Mouse (Mus musculus) CH12.LX (cell line): ENCODE measurements at regions not wholly inside any gene's neighbourhood (a gene's known extent, or its start where the extent isn't known, plus 50 kb on each side); places are given as distances from the start of the nearest gene placed in this dataset.
A peak's percentile ranks its signal among the peaks of the same experiment; 100 is the strongest.

ENCODE experiments used
- CTCF ChIP-seq, 2 experiments: IDR thresholded peaks in 1 of 2; conservative IDR thresholded peaks in 1 of 2; 2 replicates each; pipeline ENCODE4 v1.5.1; 2011 to 2012; ENCODE audit warnings: low read depth in 2 of 2, low read length in 2 of 2, improper control_type of control experiment in 1 of 2, inconsistent platforms in 1 of 2, mild to moderate bottlenecking in 1 of 2, moderate library complexity in 1 of 2
- ELF1 ChIP-seq: IDR thresholded peaks from 2 replicates; pipeline ENCODE4 v1.6.1; 2014; ENCODE audit warnings: low read depth, mild to moderate bottlenecking, inconsistent platforms, low read length, improper control_type of control experiment
- EP300 ChIP-seq: IDR thresholded peaks from 2 replicates; pipeline ENCODE4 v1.6.1; 2011; ENCODE audit warnings: low read length, improper control_type of control experiment
- GABPA ChIP-seq: IDR thresholded peaks from 2 replicates; pipeline ENCODE4 v1.6.1; 2012; ENCODE audit warnings: low read depth, low read length, improper control_type of control experiment, inconsistent platforms; ENCODE audit not compliant: insufficient replicate concordance
- MAX ChIP-seq: IDR thresholded peaks from 2 replicates; pipeline ENCODE4 v1.6.1; 2011; ENCODE audit warnings: low read length, improper control_type of control experiment
- NRF1 ChIP-seq: IDR thresholded peaks from 2 replicates; pipeline ENCODE4 v1.6.1; 2014; ENCODE audit warnings: low read depth, mild to moderate bottlenecking, inconsistent platforms, low read length, improper control_type of control experiment, moderate library complexity
- USF1 ChIP-seq: IDR thresholded peaks from 2 replicates; pipeline ENCODE4 v1.6.1; 2014; ENCODE audit warnings: low read depth, mild to moderate bottlenecking, inconsistent platforms, low read length, improper control_type of control experiment
- ZC3H11A ChIP-seq: IDR thresholded peaks from 2 replicates; pipeline ENCODE4 v1.6.1; 2012; ENCODE audit warnings: low read depth, mild to moderate bottlenecking, inconsistent platforms, low read length, improper control_type of control experiment

DNA sequence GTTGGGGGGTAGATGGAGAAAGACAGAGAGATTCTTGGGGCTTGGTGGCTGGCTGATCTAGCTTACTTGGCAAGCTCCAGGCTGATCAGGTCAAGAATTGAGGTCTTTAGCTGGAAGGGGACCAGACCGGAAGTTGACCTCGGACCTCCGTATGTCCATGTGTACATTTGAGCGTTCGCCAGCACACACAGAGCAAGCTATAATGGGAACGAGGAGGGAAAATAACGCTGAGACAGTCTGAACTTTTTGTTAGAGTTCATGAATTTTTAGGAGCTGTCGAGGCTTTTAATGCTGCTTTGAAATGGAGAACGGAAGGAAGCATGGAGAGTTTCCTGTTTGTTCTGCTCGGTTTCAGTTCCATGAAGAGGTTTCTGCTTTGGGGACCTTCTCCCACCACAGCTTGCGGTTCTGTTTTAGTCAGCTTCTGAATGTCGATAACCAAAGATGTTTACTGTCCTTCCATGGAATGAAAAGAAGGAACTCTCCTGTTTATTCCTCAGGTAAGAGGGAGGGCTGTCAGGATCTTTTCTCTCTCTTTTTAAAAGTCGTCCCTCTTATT is 226.0 kb upstream of the Pkn2 start:
- TF ChIP-seq EP300: peak; percentile 35; the same call in 1 of the 2 replicates
- TF ChIP-seq ZC3H11A: no peak
- TF ChIP-seq GABPA: no peak
- TF ChIP-seq CTCF (conservative IDR thresholded peaks at IDR 0.05 in 1 of 2, IDR thresholded peaks at IDR 0.05 in 1 of 2; ENCODE audit: low read depth in 2 of 2, low read length in 2 of 2): no peak
- no peak for TF ChIP-seq USF1
- TF ChIP-seq MAX: no peak
- no peak for TF ChIP-seq ELF1
- TF ChIP-seq NRF1: no peak
